Mouse (Mus musculus): ENCODE measurements at regions not wholly inside any gene's neighbourhood (a gene's known extent, or its start where the extent isn't known, plus 50 kb on each side); places are given as distances from the start of the nearest gene placed in this dataset.

- Histone ChIP-seq H3K27ac (no peak overlapping the region), H3K4me1 (peaks cover 4% of the 10 kb centered on the region), H3K4me3 (no peak overlapping the region), H3K9me3 (replicated peaks) (no peaks in the 10 kb centered on the region), H3K36me3 (no peaks in the 10 kb centered on the region), H3K27me3 (ENCODE audit: low read depth, poor library complexity, severe bottlenecking) (no peaks in the 10 kb centered on the region)
- WGBS: 80% methylated on average over 1 of the region's 1 CpGs
- no peak for DNase-seq (ENCODE audit: low spot score)
Observed at GRCm38 (mm10) chr8:82702044-82702443, 71.9 kb downstream of the Zfp330 start.

GRCm38 (mm10) chr8:82700471-82700870, 73.5 kb downstream of the Zfp330 start:
- H3K4me1 ChIP-seq: peaks cover 4% of the 10 kb centered on the region
- WGBS: 81% methylated on average over 1 of the region's 1 CpGs
- no peaks in the 10 kb centered on the region for H3K36me3 ChIP-seq
- DNase-seq (ENCODE audit: low spot score): no peak
- no peaks in the 10 kb centered on the region for H3K9me3 ChIP-seq (replicated peaks)
- no peaks in the 10 kb centered on the region for H3K27me3 ChIP-seq (ENCODE audit: low read depth, poor library complexity, severe bottlenecking)
- no peak overlapping the region for H3K4me3 ChIP-seq
- H3K27ac ChIP-seq: no peak overlapping the region

- DNase-seq (ENCODE audit: low spot score): no peak
- no peak overlapping the region for H3K4me3 ChIP-seq
- no peaks in the 10 kb centered on the region for H3K27me3 ChIP-seq (ENCODE audit: low read depth, poor library complexity, severe bottlenecking)
- peaks cover 4% of the 10 kb centered on the region for H3K4me1 ChIP-seq
- H3K27ac ChIP-seq: no peak overlapping the region
- H3K36me3 ChIP-seq: no peaks in the 10 kb centered on the region
- H3K9me3 ChIP-seq (replicated peaks): no peaks in the 10 kb centered on the region
- WGBS: 78% methylated on average over 2 of the region's 2 CpGs
Observed at GRCm38 (mm10) chr8:82699221-82699620, 74.7 kb downstream of the Zfp330 start.

GRCm38 (mm10) chr8:82698071-82698470, 75.9 kb downstream of the Zfp330 start:
- 76% methylated on average over 2 of the region's 2 CpGs for WGBS
- no peaks in the 10 kb centered on the region for H3K36me3 ChIP-seq
- DNase-seq (ENCODE audit: low spot score): no peak
- H3K4me1 ChIP-seq: peaks cover 4% of the 10 kb centered on the region
- H3K4me3 ChIP-seq: no peak overlapping the region
- H3K27ac ChIP-seq: no peak overlapping the region
- no peaks in the 10 kb centered on the region for H3K9me3 ChIP-seq (replicated peaks)
- H3K27me3 ChIP-seq (ENCODE audit: low read depth, poor library complexity, severe bottlenecking): no peaks in the 10 kb centered on the region

- H3K27me3 ChIP-seq (ENCODE audit: low read depth, poor library complexity, severe bottlenecking): no peaks in the 10 kb centered on the region
- 77% methylated on average over 3 of the region's 3 CpGs for WGBS
Observed at GRCm38 (mm10) chr8:82693086-82693485, 80.9 kb downstream of the Zfp330 start.

GRCm38 (mm10) chr8:82689322-82689721, 84.6 kb downstream of the Zfp330 start:
- peak; percentile 33 for DNase-seq (ENCODE audit: low spot score)
- Histone ChIP-seq H3K4me1 (no peaks in the 10 kb centered on the region), H3K9me3 (replicated peaks) (no peaks in the 10 kb centered on the region), H3K36me3 (no peaks in the 10 kb centered on the region), H3K27me3 (ENCODE audit: low read depth, poor library complexity, severe bottlenecking) (no peaks in the 10 kb centered on the region), H3K4me3 (no peak overlapping the region), H3K27ac (no peak overlapping the region)
- 60% methylated on average over 3 of the region's 3 CpGs for WGBS

More at GRCm38 (mm10) chr8:82693086-82693485, 80.9 kb downstream of the Zfp330 start:
- H3K9me3 ChIP-seq (replicated peaks): no peaks in the 10 kb centered on the region
- DNase-seq (ENCODE audit: low spot score): no peak
- H3K4me3 ChIP-seq: no peak overlapping the region
- H3K36me3 ChIP-seq: no peaks in the 10 kb centered on the region
- H3K4me1 ChIP-seq: no peaks in the 10 kb centered on the region
- no peak overlapping the region for H3K27ac ChIP-seq

- Histone ChIP-seq H3K27me3 (ENCODE audit: low read depth, poor library complexity, severe bottlenecking) (no peaks in the 10 kb centered on the region), H3K4me1 (no peaks in the 10 kb centered on the region), H3K4me3 (no peak overlapping the region), H3K9me3 (replicated peaks) (no peaks in the 10 kb centered on the region), H3K36me3 (no peaks in the 10 kb centered on the region), H3K27ac (no peak overlapping the region)
- DNase-seq (ENCODE audit: low spot score): no peak
- 88% methylated on average over 3 of the region's 3 CpGs for WGBS
Observed at GRCm38 (mm10) chr8:82685966-82686365, 88.0 kb downstream of the Zfp330 start.

- no peaks in the 10 kb centered on the region for H3K9me3 ChIP-seq (replicated peaks)
- H3K4me1 ChIP-seq: no peaks in the 10 kb centered on the region
- no peak overlapping the region for H3K27ac ChIP-seq
- H3K27me3 ChIP-seq (ENCODE audit: low read depth, poor library complexity, severe bottlenecking): no peaks in the 10 kb centered on the region
- WGBS: 85% methylated on average over 1 of the region's 1 CpGs
- H3K4me3 ChIP-seq: no peak overlapping the region
- no peaks in the 10 kb centered on the region for H3K36me3 ChIP-seq
- DNase-seq (ENCODE audit: low spot score): no peak
Observed at GRCm38 (mm10) chr8:82678793-82679192, 95.2 kb downstream of the Zfp330 start.

GRCm38 (mm10) chr8:82677781-82678180, 96.2 kb downstream of the Zfp330 start:
- no peak for DNase-seq (ENCODE audit: low spot score)
- Histone ChIP-seq H3K4me1 (no peaks in the 10 kb centered on the region), H3K4me3 (no peak overlapping the region), H3K36me3 (no peaks in the 10 kb centered on the region), H3K27me3 (ENCODE audit: low read depth, poor library complexity, severe bottlenecking) (no peaks in the 10 kb centered on the region), H3K9me3 (replicated peaks) (no peaks in the 10 kb centered on the region), H3K27ac (no peak overlapping the region)
- 93% methylated on average over 3 of the region's 3 CpGs for WGBS

- Histone ChIP-seq H3K4me3 (no peak overlapping the region), H3K4me1 (no peaks in the 10 kb centered on the region), H3K36me3 (no peaks in the 10 kb centered on the region), H3K9me3 (replicated peaks) (no peaks in the 10 kb centered on the region), H3K27ac (no peak overlapping the region), H3K27me3 (ENCODE audit: low read depth, poor library complexity, severe bottlenecking) (no peaks in the 10 kb centered on the region)
- no peak for DNase-seq (ENCODE audit: low spot score)
- 94% methylated on average over 4 of the region's 4 CpGs for WGBS
Observed at GRCm38 (mm10) chr8:82669241-82669640, 104.7 kb downstream of the Zfp330 start.

- Histone ChIP-seq H3K4me1 (no peaks in the 10 kb centered on the region), H3K4me3 (no peak overlapping the region), H3K36me3 (no peaks in the 10 kb centered on the region), H3K9me3 (replicated peaks) (no peaks in the 10 kb centered on the region), H3K27ac (no peak overlapping the region), H3K27me3 (ENCODE audit: low read depth, poor library complexity, severe bottlenecking) (no peaks in the 10 kb centered on the region)
- WGBS: 88% methylated on average over 4 of the region's 4 CpGs
- no peak for DNase-seq (ENCODE audit: low spot score)
Observed at GRCm38 (mm10) chr8:82665131-82665530, 108.8 kb downstream of the Zfp330 start.

GRCm38 (mm10) chr8:82640502-82640901, 133.5 kb downstream of the Zfp330 start:
- 86% methylated on average over 1 of the region's 1 CpGs for WGBS
- Histone ChIP-seq H3K27ac (no peak overlapping the region), H3K4me3 (no peak overlapping the region), H3K9me3 (replicated peaks) (no peaks in the 10 kb centered on the region), H3K4me1 (no peaks in the 10 kb centered on the region), H3K36me3 (no peaks in the 10 kb centered on the region), H3K27me3 (ENCODE audit: low read depth, poor library complexity, severe bottlenecking) (no peaks in the 10 kb centered on the region)
- DNase-seq (ENCODE audit: low spot score): no peak

GRCm38 (mm10) chr8:82630486-82630885, 143.5 kb downstream of the Zfp330 start:
- H3K27me3 ChIP-seq (ENCODE audit: low read depth, poor library complexity, severe bottlenecking): no peaks in the 10 kb centered on the region
- no peaks in the 10 kb centered on the region for H3K9me3 ChIP-seq (replicated peaks)
- no peak overlapping the region for H3K27ac ChIP-seq
- no peaks in the 10 kb centered on the region for H3K36me3 ChIP-seq
- 79% methylated on average over 2 of the region's 2 CpGs for WGBS
- no peak overlapping the region for H3K4me3 ChIP-seq
- DNase-seq (ENCODE audit: low spot score): no peak
- no peaks in the 10 kb centered on the region for H3K4me1 ChIP-seq

- Histone ChIP-seq H3K27me3 (ENCODE audit: low read depth, poor library complexity, severe bottlenecking) (no peaks in the 10 kb centered on the region), H3K9me3 (replicated peaks) (no peaks in the 10 kb centered on the region), H3K27ac (no peak overlapping the region), H3K4me1 (no peaks in the 10 kb centered on the region), H3K4me3 (no peak overlapping the region), H3K36me3 (no peaks in the 10 kb centered on the region)
- no peak for DNase-seq (ENCODE audit: low spot score)
- 90% methylated on average over 6 of the region's 6 CpGs for WGBS
Observed at GRCm38 (mm10) chr8:82623791-82624431, 150.0 kb downstream of the Zfp330 start.

Measured in limb, embryonic 10.5 days (tissue).